In the genomic region with DNA sequence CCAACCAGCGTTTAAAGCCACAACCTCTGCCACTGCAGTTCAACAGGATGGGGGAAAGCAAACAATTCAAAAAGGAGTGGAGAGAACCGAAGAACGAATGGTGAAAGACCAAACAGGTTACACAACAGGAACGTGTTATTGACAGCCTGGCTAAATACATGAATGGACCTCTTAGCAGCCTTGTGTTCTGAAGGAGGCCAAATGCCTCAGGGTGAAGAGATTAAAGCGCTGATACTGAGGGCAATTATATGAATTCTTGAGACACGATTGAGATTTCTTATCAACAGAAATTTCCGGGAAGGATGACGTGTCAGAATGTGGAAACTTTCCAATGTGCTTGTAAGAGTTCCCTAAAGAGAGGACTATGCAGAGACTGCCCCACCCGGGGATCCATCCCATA, we compare ENCODE assay signal across 15 mouse cellular contexts.
DNase-seq lines count a peak whose midpoint lies in the region; ATAC-seq and TF ChIP-seq lines count a peak whose summit lies in the region.
"Had no signal": no experiment of that assay in that cellular context is flagged by ENCODE, and none has a peak within 500 bp of the region (broad histone marks: within the 10 kb centered on the region; RNA-seq: fewer than 3 reads in every experiment).

No protein-coding gene starts in this region.

- no peak for TF ChIP-seq POLR2A in lung, adult 2 months (IDR thresholded peaks at IDR 0.05; ENCODE audit: borderline replicate concordance, extremely low read depth, low read depth, low read length)

- H3K9me3 ChIP-seq in kidney, postnatal 0 days (replicated peaks; ENCODE audit: low read length): no peaks in the 10 kb centered on the region
- H3K9me3 ChIP-seq in kidney, embryonic 15.5 days (replicated peaks): no peaks in the 10 kb centered on the region
- no peaks in the 10 kb centered on the region for H3K9me3 ChIP-seq in embryonic facial prominence, embryonic 10.5 days
- H3K9me3 ChIP-seq: limb, embryonic 15.5 days; neural tube, embryonic 12.5 days had no signal

- TF ChIP-seq CTCF in kidney, postnatal 0 days (IDR thresholded peaks at IDR 0.05; ENCODE audit: low read depth): no peak
- TF ChIP-seq CTCF in lung, adult 2 months (IDR thresholded peaks at IDR 0.05; ENCODE audit: insufficient read depth, low read length): no peak

- no peak overlapping the region for H3K27ac ChIP-seq in kidney, postnatal 0 days
- H3K27ac ChIP-seq in kidney, embryonic 15.5 days: no peak overlapping the region
- H3K27ac ChIP-seq in embryonic facial prominence, embryonic 10.5 days (replicated peaks): no peak overlapping the region
- H3K27ac ChIP-seq: heart, adult 2 months; limb, embryonic 15.5 days; neural tube, embryonic 12.5 days had no signal

- H3K4me2 ChIP-seq in kidney, postnatal 0 days (ENCODE audit: low read length): no peak overlapping the region
- no peak overlapping the region for H3K4me2 ChIP-seq in kidney, embryonic 15.5 days
- H3K4me2 ChIP-seq: limb, embryonic 15.5 days; midbrain, embryonic 11.5 days; neural tube, embryonic 12.5 days had no signal

- no peaks in the 10 kb centered on the region for H3K27me3 ChIP-seq in kidney, postnatal 0 days (ENCODE audit: insufficient read depth, low read length)
- H3K27me3 ChIP-seq in kidney, embryonic 15.5 days: no peaks in the 10 kb centered on the region
- no peaks in the 10 kb centered on the region for H3K27me3 ChIP-seq in embryonic facial prominence, embryonic 10.5 days (replicated peaks; ENCODE audit: low read depth, poor library complexity, severe bottlenecking)
- H3K27me3 ChIP-seq: limb, embryonic 15.5 days; neural tube, embryonic 12.5 days had no signal

- no peaks in the 10 kb centered on the region for H3K36me3 ChIP-seq in kidney, postnatal 0 days (ENCODE audit: insufficient read depth, low read length)
- H3K36me3 ChIP-seq in kidney, embryonic 15.5 days: no peaks in the 10 kb centered on the region
- no peaks in the 10 kb centered on the region for H3K36me3 ChIP-seq in embryonic facial prominence, embryonic 10.5 days (replicated peaks)
- H3K36me3 ChIP-seq: limb, embryonic 15.5 days; neural tube, embryonic 12.5 days had no signal

- ATAC-seq in kidney, postnatal 0 days (replicated peaks; ENCODE audit: low FRiP score, low read depth): no peak
- ATAC-seq in kidney, embryonic 15.5 days (replicated peaks; ENCODE audit: low FRiP score): no peak

- H3K4me1 ChIP-seq in kidney, postnatal 0 days (replicated peaks; ENCODE audit: insufficient read depth, low read length): no peaks in the 10 kb centered on the region
- peaks cover 5% of the 10 kb centered on the region; the same call in 1 of the 2 replicates for H3K4me1 ChIP-seq in kidney, embryonic 15.5 days
- H3K4me1 ChIP-seq in lung, adult 2 months (ENCODE audit: control insufficient read depth, insufficient read depth, low read length): peaks cover 13% of the 10 kb centered on the region
- peaks cover 9% of the 10 kb centered on the region for H3K4me1 ChIP-seq in embryonic facial prominence, embryonic 10.5 days
- H3K4me1 ChIP-seq: limb, embryonic 15.5 days had no signal

- no peak overlapping the region for H3K4me3 ChIP-seq in kidney, postnatal 0 days (replicated peaks; ENCODE audit: low read depth, low read length)
- no peak overlapping the region for H3K4me3 ChIP-seq in kidney, embryonic 15.5 days (replicated peaks)
- H3K4me3 ChIP-seq in lung, adult 2 months (replicated peaks; ENCODE audit: extremely low read depth, low read depth, low read length): no peak overlapping the region
- no peak overlapping the region for H3K4me3 ChIP-seq in embryonic facial prominence, embryonic 10.5 days
- H3K4me3 ChIP-seq: heart, adult 2 months; limb, embryonic 15.5 days; neural tube, embryonic 12.5 days had no signal

- H3K9ac ChIP-seq in kidney, postnatal 0 days (ENCODE audit: low read depth, low read length): no peak overlapping the region
- no peak overlapping the region for H3K9ac ChIP-seq in kidney, embryonic 15.5 days
- H3K9ac ChIP-seq: limb, embryonic 15.5 days; neural tube, embryonic 12.5 days had no signal

- 61% methylated on average over 9 of the region's 9 CpGs for WGBS in kidney, postnatal 0 days
- 70% methylated on average over 9 of the region's 9 CpGs for WGBS in kidney, embryonic 15.5 days
- 21% methylated on average over 9 of the region's 9 CpGs for WGBS in lung, adult 2 months
- 71% methylated on average over 9 of the region's 9 CpGs for WGBS in embryonic facial prominence, embryonic 10.5 days

- peak; percentile 7 for DNase-seq in kidney, postnatal 0 days (ENCODE audit: low spot score)
- peak; percentile 44 for DNase-seq in adipocyte (ENCODE audit: low spot score)
- DNase-seq in lung, adult 2 months: peak; percentile 32
- peak; percentile 82 for DNase-seq in lung, postnatal 36 days
- DNase-seq in embryonic facial prominence, embryonic 10.5 days (ENCODE audit: low spot score): no peak
- DNase-seq in spleen, postnatal 14 days (ENCODE audit: low spot score in 2 of 2): no peak
- no peak for DNase-seq in left cerebral cortex, adult 11 months (ENCODE audit: low spot score)
- DNase-seq: cerebellum, postnatal 14 days; embryo, embryonic 11 days; heart, adult 2 months; spleen, adult 18-20 months had no signal

Comparison
In these comparisons a context has a peak if more than half of its experiments do, and no peak if none do; other contexts are left out.
1. DNase-seq: peak in kidney, postnatal 0 days (single experiment), adipocyte (single experiment), lung, adult 2 months (single experiment) and lung, postnatal 36 days (single experiment); none in embryonic facial prominence, embryonic 10.5 days (single experiment), spleen, postnatal 14 days (0 of 2) and left cerebral cortex, adult 11 months (single experiment).